Mouse (Mus musculus) embryo, embryonic 10.5 days (tissue): ENCODE measurements around the gene Slc36a1.

ENCODE experiments used
- DNase-seq: peaks from one replicate; pipeline ENCODE4 v3.0.0-alpha.2; 2015; ENCODE audit warnings: low spot score

Slc36a1 gene

GRCm38 (mm10) chr11:55274756-55275155, 70.6 kb downstream of the Slc36a1 start:
- no peak for DNase-seq
